Mouse (Mus musculus): ENCODE measurements around the gene Poc1b. TPM values are rescaled to one million over a fixed set of nuclear protein-coding genes. Genes with fewer than 3 reads are reported as not detected.

The Poc1b gene
- total and polyA plus RNA-seq, 2 experiments: 1.7 to 1.8 TPM

- no peak for DNase-seq (ENCODE audit: extremely low read depth, low read depth, low spot score)
- Histone ChIP-seq H3K79me2 (ENCODE audit: control insufficient read depth, insufficient read depth, low read length) (0 out of 2 replicates have a peak, but pooled peaks cover 3% of the 10 kb centered on the region), H3K4me3 (ENCODE audit: insufficient read depth, low read depth, low read length) (no peak overlapping the region), H3K9ac (ENCODE audit: low read depth, low read length) (no peak overlapping the region), H3K27ac (replicated peaks; ENCODE audit: insufficient read depth, low read depth, low read length) (no peak overlapping the region), H3K4me1 (ENCODE audit: control insufficient read depth, insufficient read depth, low read length) (peaks cover 5% of the 10 kb centered on the region; the same call in 1 of the 2 replicates), H3K36me3 (ENCODE audit: control insufficient read depth, insufficient read depth, low read length) (no peaks in the 10 kb centered on the region), H3K27me3 (ENCODE audit: control insufficient read depth, insufficient read depth, low read length) (no peaks in the 10 kb centered on the region)
- 86% methylated on average over 8 of the region's 8 CpGs for WGBS
- TF ChIP-seq POLR2A (IDR thresholded peaks at IDR 0.05; ENCODE audit: extremely low read depth, insufficient read depth, low read length) (no peak), CTCF (IDR thresholded peaks at IDR 0.05; ENCODE audit: low read depth, low read length) (no peak)
These were observed 9.4 kb downstream of the Poc1b start for GRCm38 (mm10) chr10:99116237-99116632.

- H3K4me1 ChIP-seq (ENCODE audit: control insufficient read depth, insufficient read depth, low read length): peaks cover 3% of the 10 kb centered on the region; the same call in 1 of the 2 replicates
- TF ChIP-seq POLR2A (IDR thresholded peaks at IDR 0.05; ENCODE audit: extremely low read depth, insufficient read depth, low read length): no peak
- no peak for TF ChIP-seq CTCF (IDR thresholded peaks at IDR 0.05; ENCODE audit: low read depth, low read length)
- H3K36me3 ChIP-seq (ENCODE audit: control insufficient read depth, insufficient read depth, low read length): no peaks in the 10 kb centered on the region
- H3K4me3 ChIP-seq (ENCODE audit: insufficient read depth, low read depth, low read length): no peak overlapping the region
- 0 out of 2 replicates have a peak, but pooled peaks cover 3% of the 10 kb centered on the region for H3K79me2 ChIP-seq (ENCODE audit: control insufficient read depth, insufficient read depth, low read length)
- DNase-seq (ENCODE audit: extremely low read depth, low read depth, low spot score): no peak
- H3K9ac ChIP-seq (ENCODE audit: low read depth, low read length): no peak overlapping the region
- no peaks in the 10 kb centered on the region for H3K27me3 ChIP-seq (ENCODE audit: control insufficient read depth, insufficient read depth, low read length)
- no peak overlapping the region for H3K27ac ChIP-seq (replicated peaks; ENCODE audit: insufficient read depth, low read depth, low read length)
- WGBS: 92% methylated on average over 16 of the region's 16 CpGs
These were observed 10.1 kb downstream of the Poc1b start for GRCm38 (mm10) chr10:99116650-99117615.

- Histone ChIP-seq H3K9ac (ENCODE audit: low read depth, low read length) (no peak overlapping the region), H3K4me3 (ENCODE audit: insufficient read depth, low read depth, low read length) (no peak overlapping the region), H3K27me3 (ENCODE audit: control insufficient read depth, insufficient read depth, low read length) (no peaks in the 10 kb centered on the region), H3K79me2 (ENCODE audit: control insufficient read depth, insufficient read depth, low read length) (0 out of 2 replicates have a peak, but pooled peaks cover 3% of the 10 kb centered on the region), H3K36me3 (ENCODE audit: control insufficient read depth, insufficient read depth, low read length) (no peaks in the 10 kb centered on the region), H3K4me1 (ENCODE audit: control insufficient read depth, insufficient read depth, low read length) (peaks cover 3% of the 10 kb centered on the region; the same call in 1 of the 2 replicates), H3K27ac (replicated peaks; ENCODE audit: insufficient read depth, low read depth, low read length) (no peak overlapping the region)
- 27% methylated on average over 10 of the region's 10 CpGs for WGBS
- TF ChIP-seq CTCF (IDR thresholded peaks at IDR 0.05; ENCODE audit: low read depth, low read length) (no peak), POLR2A (IDR thresholded peaks at IDR 0.05; ENCODE audit: extremely low read depth, insufficient read depth, low read length) (no peak)
- DNase-seq (ENCODE audit: extremely low read depth, low read depth, low spot score): peak; percentile 71
These were observed 11.0 kb downstream of the Poc1b start for GRCm38 (mm10) chr10:99117876-99118275.

GRCm38 (mm10) chr10:99118697-99119096, 11.9 kb downstream of the Poc1b start:
- WGBS: 75% methylated on average over 6 of the region's 6 CpGs
- H3K27ac ChIP-seq (replicated peaks; ENCODE audit: insufficient read depth, low read depth, low read length): no peak overlapping the region

GRCm38 (mm10) chr10:99119471-99119870, 12.6 kb downstream of the Poc1b start:
- 91% methylated on average over 4 of the region's 4 CpGs for WGBS

More at GRCm38 (mm10) chr10:99118697-99119096, 11.9 kb downstream of the Poc1b start:
- Histone ChIP-seq H3K36me3 (ENCODE audit: control insufficient read depth, insufficient read depth, low read length) (no peaks in the 10 kb centered on the region), H3K4me3 (ENCODE audit: insufficient read depth, low read depth, low read length) (no peak overlapping the region), H3K27me3 (ENCODE audit: control insufficient read depth, insufficient read depth, low read length) (no peaks in the 10 kb centered on the region), H3K4me1 (ENCODE audit: control insufficient read depth, insufficient read depth, low read length) (peaks cover 3% of the 10 kb centered on the region; the same call in 1 of the 2 replicates), H3K9ac (ENCODE audit: low read depth, low read length) (no peak overlapping the region), H3K79me2 (ENCODE audit: control insufficient read depth, insufficient read depth, low read length) (0 out of 2 replicates have a peak, but pooled peaks cover 3% of the 10 kb centered on the region)
- TF ChIP-seq POLR2A (IDR thresholded peaks at IDR 0.05; ENCODE audit: extremely low read depth, insufficient read depth, low read length): no peak
- no peak for TF ChIP-seq CTCF (IDR thresholded peaks at IDR 0.05; ENCODE audit: low read depth, low read length)
- DNase-seq (ENCODE audit: extremely low read depth, low read depth, low spot score): no peak

More at GRCm38 (mm10) chr10:99119471-99119870, 12.6 kb downstream of the Poc1b start:
- no peak overlapping the region for H3K4me3 ChIP-seq (ENCODE audit: insufficient read depth, low read depth, low read length)
- peaks cover 3% of the 10 kb centered on the region; the same call in 1 of the 2 replicates for H3K4me1 ChIP-seq (ENCODE audit: control insufficient read depth, insufficient read depth, low read length)
- no peak overlapping the region for H3K9ac ChIP-seq (ENCODE audit: low read depth, low read length)
- H3K79me2 ChIP-seq (ENCODE audit: control insufficient read depth, insufficient read depth, low read length): 0 out of 2 replicates have a peak, but pooled peaks cover 3% of the 10 kb centered on the region
- TF ChIP-seq CTCF (IDR thresholded peaks at IDR 0.05; ENCODE audit: low read depth, low read length): no peak
- no peak for TF ChIP-seq POLR2A (IDR thresholded peaks at IDR 0.05; ENCODE audit: extremely low read depth, insufficient read depth, low read length)
- H3K36me3 ChIP-seq (ENCODE audit: control insufficient read depth, insufficient read depth, low read length): no peaks in the 10 kb centered on the region
- no peak for DNase-seq (ENCODE audit: extremely low read depth, low read depth, low spot score)
- H3K27me3 ChIP-seq (ENCODE audit: control insufficient read depth, insufficient read depth, low read length): no peaks in the 10 kb centered on the region
- H3K27ac ChIP-seq (replicated peaks; ENCODE audit: insufficient read depth, low read depth, low read length): no peak overlapping the region
